Mouse (Mus musculus) layer of hippocampus, adult 9-11 months (tissue): ENCODE measurements at regions not wholly inside any gene's neighbourhood (a gene's known extent, or its start where the extent isn't known, plus 50 kb on each side); places are given as distances from the start of the nearest gene placed in this dataset.
"Not testable (repeated sequence)": the region's sequence is repeated elsewhere in the genome, so short reads cannot be mapped to it uniquely, and the experiment has no call there.

Source experiments
- DNase-seq: peaks from one replicate; pipeline ENCODE4 v3.0.0; 2022

- DNase-seq, result peak; percentile 30
Observed at GRCm38 (mm10) chr7:60622271-60623249, 482.5 kb upstream of the Snrpn start.

- DNase-seq, result not testable (repeated sequence)
Observed at GRCm38 (mm10) chr7:60617070-60617674, 477.2 kb upstream of the Snrpn start.
